Mouse (Mus musculus) ES-E14 (cell line): ENCODE measurements around the gene Klhl33.
"Not testable (repeated sequence)": the region's sequence is repeated elsewhere in the genome, so short reads cannot be mapped to it uniquely, and the experiment has no call there.

Source experiments
- CHD2 ChIP-seq: IDR thresholded peaks from 2 replicates; pipeline ENCODE4 v1.6.1; 2014; ENCODE audit warnings: mild to moderate bottlenecking, low read depth, low read length, inconsistent platforms
- HCFC1 ChIP-seq: IDR thresholded peaks from 2 replicates; pipeline ENCODE4 v1.6.1; 2012; ENCODE audit warnings: low read length, inconsistent platforms, borderline replicate concordance; ENCODE audit not compliant: insufficient read depth
- MAFK ChIP-seq: IDR thresholded peaks from 2 replicates; pipeline ENCODE4 v1.6.1; 2014; ENCODE audit warnings: mild to moderate bottlenecking, low read depth, low read length, inconsistent platforms; ENCODE audit not compliant: insufficient read depth
- ZNF384 ChIP-seq: IDR thresholded peaks from 2 replicates; pipeline ENCODE4 v1.6.1; 2012; ENCODE audit warnings: low read depth, low read length, inconsistent platforms

DNA sequence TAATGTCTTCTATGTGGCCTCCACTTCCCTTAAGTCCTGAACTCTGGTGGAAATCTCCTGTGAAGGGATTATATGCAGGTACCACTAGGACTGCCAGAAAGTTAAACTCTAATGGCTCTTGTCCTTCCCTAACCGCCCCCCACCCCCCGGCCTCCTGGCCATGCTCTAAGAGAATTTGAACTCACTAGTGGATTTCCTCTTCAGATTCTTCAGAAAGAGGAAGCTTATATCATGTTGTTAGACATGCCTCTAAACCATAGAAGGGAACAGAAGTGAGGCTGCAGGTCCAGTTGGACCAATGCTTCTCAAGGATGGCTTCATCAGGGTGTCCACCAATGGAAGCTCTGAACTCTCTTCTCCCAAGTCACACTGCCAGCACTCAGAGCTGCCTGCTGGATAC is 685 bp upstream of the Klhl33 start:
- TF ChIP-seq MAFK, CHD2, ZNF384, HCFC1: not testable (repeated sequence)
